Mouse (Mus musculus) kidney, embryonic 16.5 days (tissue): ENCODE measurements around the gene DXBay18. TPM values are rescaled to one million over a fixed set of nuclear protein-coding genes. Genes with fewer than 3 reads are reported as not detected.
"Not testable (repeated sequence)": the region's sequence is repeated elsewhere in the genome, so short reads cannot be mapped to it uniquely, and the experiment has no call there.

Source experiments
- ATAC-seq: fragments of 200-750 bp; cut with Nextera tagmentation; 2 replicates; pipeline ENCODE4 v1.8.0; 2017; ENCODE audit warnings: moderate TSS enrichment; ENCODE audit not compliant: low FRiP score, low TSS enrichment
- H3K27ac ChIP-seq: fragments of 300-500 bp; sonication (generic); 2 replicates; pipeline ENCODE4 v1.5.1; 2014; ENCODE audit warnings: low read length
- H3K27me3 ChIP-seq: fragments of 300-500 bp; sonication (generic); 2 replicates; pipeline ENCODE4 v1.6.1; 2014; ENCODE audit warnings: low read length, control low read depth, mixed read lengths; ENCODE audit not compliant: insufficient read depth
- H3K36me3 ChIP-seq: fragments of 300-500 bp; sonication (generic); 2 replicates; pipeline ENCODE4 v1.6.1; 2014; ENCODE audit warnings: low read length, control low read depth, mixed read lengths; ENCODE audit not compliant: insufficient read depth
- H3K4me1 ChIP-seq: fragments of 300-500 bp; sonication (generic); 2 replicates; pipeline ENCODE4 v1.6.1; 2014; ENCODE audit warnings: low read length, control low read depth, mixed read lengths; ENCODE audit not compliant: insufficient read depth
- H3K4me2 ChIP-seq: fragments of 300-500 bp; sonication (generic); replicated peaks from 2 replicates; pipeline ENCODE4 v1.6.1; 2014; ENCODE audit warnings: low read depth, low read length
- H3K4me3 ChIP-seq: fragments of 300-500 bp; sonication (generic); 2 replicates; pipeline ENCODE4 v1.5.1; 2014; ENCODE audit warnings: mild to moderate bottlenecking, low read length
- H3K9ac ChIP-seq: fragments of 300-500 bp; sonication (generic); replicated peaks from 2 replicates; pipeline ENCODE4 v1.6.1; 2014; ENCODE audit warnings: low read length
- H3K9me3 ChIP-seq: fragments of 300-500 bp; sonication (generic); 2 replicates; pipeline ENCODE4 v1.6.1; 2016; ENCODE audit warnings: low read length, control low read depth
- WGBS: fragments of 180-500 bp; shearing (Covaris S2); extraction: QIAGEN DNeasy Blood & Tissue Kit; methylation state at CpG from one replicate; pipeline ENCODE4 v1.1.7; 2014; 5-methylcytosine and 5-hydroxymethylcytosine counted together
- polyA plus RNA-seq: library from polyadenylated mRNA; unstranded; fragments of >200 nt; fragmentation: Nextera tagmentation; extraction: Ambion mirVana; gene quantifications from 2 replicates; pipeline ENCODE4 v1.2.1, GENCODE M21; 2015

Gene DXBay18
- not detected in 2 replicates for polyA plus RNA-seq

DNA sequence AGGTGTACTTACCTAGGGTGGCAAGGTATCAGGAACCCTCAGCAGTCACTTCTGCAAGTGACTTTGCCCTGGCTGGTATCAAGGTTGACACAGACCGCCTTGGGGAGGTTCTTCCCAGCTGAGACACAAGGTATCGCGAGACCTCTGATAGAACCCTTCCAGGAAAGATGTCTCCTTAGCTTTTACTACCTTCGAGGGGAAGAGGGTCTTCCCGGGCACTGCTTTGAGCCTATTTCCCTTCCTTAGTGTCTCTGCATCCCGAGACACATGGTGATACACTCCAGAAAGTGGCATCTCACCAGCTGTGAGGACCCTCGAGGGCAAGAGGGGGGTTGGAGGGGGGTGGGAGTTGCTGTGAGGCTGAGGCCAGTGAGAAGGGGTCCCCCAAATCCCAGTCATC is at the start of gene DXBay18:
TSS of gene DXBay18 (minus strand) at position 101 of the 400 bp plus-strand sequence.
- ATAC-seq, H3K4me3 ChIP-seq, H3K9ac ChIP-seq, H3K27ac ChIP-seq, H3K27me3 ChIP-seq, H3K4me1 ChIP-seq, H3K9me3 ChIP-seq, H3K36me3 ChIP-seq, H3K4me2 ChIP-seq: not testable (repeated sequence)
- no CpG with 5 or more reads among the region's 7 CpGs for WGBS

DNA sequence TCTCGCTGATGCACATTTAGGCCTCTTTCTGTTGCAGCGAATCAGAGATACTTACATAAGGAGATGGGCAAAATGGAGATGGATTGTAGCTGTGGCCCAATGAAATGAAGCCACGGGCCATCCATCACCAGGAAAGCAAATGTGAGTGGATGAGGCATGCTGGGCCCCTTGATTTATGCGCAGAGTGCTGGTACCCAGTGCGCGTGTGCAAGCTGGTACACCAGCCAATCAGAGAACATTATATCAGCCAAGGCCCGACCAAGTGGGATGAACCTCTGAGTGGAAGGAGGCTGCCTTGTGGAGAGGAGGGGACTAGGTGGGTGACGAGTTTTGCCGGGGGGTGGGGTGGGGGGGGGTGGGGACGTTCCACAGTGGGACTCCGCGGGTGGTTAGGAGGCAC is 42.7 kb upstream of the DXBay18 start, which contains the start of gene Xlr3b:
TSS of gene Xlr3b (plus strand) at position 274 of the 400 bp plus-strand sequence.
- not testable (repeated sequence) for H3K4me2 ChIP-seq, H3K36me3 ChIP-seq, H3K4me1 ChIP-seq, H3K27me3 ChIP-seq, ATAC-seq, H3K4me3 ChIP-seq, H3K27ac ChIP-seq, H3K9ac ChIP-seq, H3K9me3 ChIP-seq
- 81% methylated on average over 12 of the region's 12 CpGs for WGBS

DNA sequence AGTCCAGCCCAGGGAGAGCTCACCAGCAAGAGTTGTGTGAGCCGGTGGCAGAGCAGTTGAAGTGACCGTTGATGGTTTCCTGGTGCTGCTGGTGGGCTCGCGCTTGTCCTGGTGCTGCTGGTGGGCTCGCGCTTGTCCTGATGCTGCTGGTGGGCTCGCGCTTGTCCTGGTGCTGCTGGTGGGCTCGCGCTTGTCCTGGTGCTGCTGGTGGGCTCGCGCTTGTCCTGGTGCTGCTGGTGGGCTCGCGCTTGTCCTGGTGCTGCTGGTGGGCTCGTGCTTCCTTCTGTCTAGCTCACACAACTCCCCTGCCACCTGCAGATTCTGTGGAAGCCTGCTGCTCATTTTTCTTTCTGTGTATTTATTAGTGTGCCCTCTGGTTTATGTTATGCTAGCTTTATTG is 27.6 kb upstream of the DXBay18 start, which contains the start of gene Spin2d:
TSS of gene Spin2d (minus strand) at position 101 of the 400 bp plus-strand sequence.
- H3K4me3 ChIP-seq, H3K36me3 ChIP-seq, H3K27me3 ChIP-seq, H3K9me3 ChIP-seq, ATAC-seq, H3K4me1 ChIP-seq, H3K4me2 ChIP-seq, H3K27ac ChIP-seq, H3K9ac ChIP-seq: not testable (repeated sequence)
- 87% methylated on average over 6 of the region's 15 CpGs for WGBS

DNA sequence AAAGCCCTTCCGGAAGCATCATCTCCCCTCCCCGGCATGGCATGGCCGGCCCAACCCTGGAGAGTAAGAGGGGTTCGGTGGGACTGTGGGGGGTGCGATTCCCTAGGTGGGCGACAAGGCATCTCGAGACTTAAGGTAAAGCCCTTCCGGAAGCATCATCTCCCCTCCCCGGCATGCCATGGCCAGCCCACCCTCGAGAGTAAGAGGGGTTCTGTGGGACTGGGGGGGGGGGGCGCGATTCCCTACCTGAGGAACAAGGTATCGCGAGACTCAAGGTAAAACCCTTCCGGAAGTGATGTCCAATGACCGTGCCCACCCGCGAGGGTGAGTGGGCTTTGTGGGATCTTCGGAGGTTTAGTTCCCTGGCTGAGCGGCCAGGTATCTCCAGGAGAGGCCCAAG is 754 bp downstream of the DXBay18 start, which contains the start of gene Xlr5b:
TSS of gene Xlr5b (plus strand) at position 301 of the 400 bp plus-strand sequence.
- H3K4me1 ChIP-seq, H3K4me3 ChIP-seq, H3K27me3 ChIP-seq, ATAC-seq, H3K4me2 ChIP-seq, H3K27ac ChIP-seq, H3K36me3 ChIP-seq, H3K9ac ChIP-seq, H3K9me3 ChIP-seq: not testable (repeated sequence)
- WGBS: no CpG with 5 or more reads among the region's 20 CpGs

DNA sequence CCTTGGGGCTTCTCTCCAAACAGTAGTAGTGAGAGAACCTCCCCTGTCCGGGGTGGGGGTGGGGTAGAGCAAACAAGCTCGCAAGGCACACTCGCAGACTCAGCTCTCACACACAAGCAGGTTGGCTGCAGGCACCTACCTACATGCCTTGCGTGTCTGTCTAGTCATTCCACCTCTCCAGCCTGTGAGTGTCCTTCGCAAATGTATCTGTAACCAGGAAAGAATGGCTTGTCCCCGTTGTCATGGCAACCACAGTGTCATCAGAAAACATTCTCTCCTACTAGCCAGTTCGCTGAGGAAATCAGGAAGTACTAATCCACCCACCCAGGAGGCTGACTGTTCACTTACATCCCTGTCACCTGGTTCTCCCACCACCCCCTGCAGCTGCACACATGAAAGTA is 6.0 kb downstream of the DXBay18 start:
- H3K4me3 ChIP-seq, H3K4me1 ChIP-seq, H3K36me3 ChIP-seq, ATAC-seq, H3K27me3 ChIP-seq, H3K9ac ChIP-seq, H3K4me2 ChIP-seq, H3K9me3 ChIP-seq, H3K27ac ChIP-seq: not testable (repeated sequence)
- no CpG with 5 or more reads among the region's 7 CpGs for WGBS

DNA sequence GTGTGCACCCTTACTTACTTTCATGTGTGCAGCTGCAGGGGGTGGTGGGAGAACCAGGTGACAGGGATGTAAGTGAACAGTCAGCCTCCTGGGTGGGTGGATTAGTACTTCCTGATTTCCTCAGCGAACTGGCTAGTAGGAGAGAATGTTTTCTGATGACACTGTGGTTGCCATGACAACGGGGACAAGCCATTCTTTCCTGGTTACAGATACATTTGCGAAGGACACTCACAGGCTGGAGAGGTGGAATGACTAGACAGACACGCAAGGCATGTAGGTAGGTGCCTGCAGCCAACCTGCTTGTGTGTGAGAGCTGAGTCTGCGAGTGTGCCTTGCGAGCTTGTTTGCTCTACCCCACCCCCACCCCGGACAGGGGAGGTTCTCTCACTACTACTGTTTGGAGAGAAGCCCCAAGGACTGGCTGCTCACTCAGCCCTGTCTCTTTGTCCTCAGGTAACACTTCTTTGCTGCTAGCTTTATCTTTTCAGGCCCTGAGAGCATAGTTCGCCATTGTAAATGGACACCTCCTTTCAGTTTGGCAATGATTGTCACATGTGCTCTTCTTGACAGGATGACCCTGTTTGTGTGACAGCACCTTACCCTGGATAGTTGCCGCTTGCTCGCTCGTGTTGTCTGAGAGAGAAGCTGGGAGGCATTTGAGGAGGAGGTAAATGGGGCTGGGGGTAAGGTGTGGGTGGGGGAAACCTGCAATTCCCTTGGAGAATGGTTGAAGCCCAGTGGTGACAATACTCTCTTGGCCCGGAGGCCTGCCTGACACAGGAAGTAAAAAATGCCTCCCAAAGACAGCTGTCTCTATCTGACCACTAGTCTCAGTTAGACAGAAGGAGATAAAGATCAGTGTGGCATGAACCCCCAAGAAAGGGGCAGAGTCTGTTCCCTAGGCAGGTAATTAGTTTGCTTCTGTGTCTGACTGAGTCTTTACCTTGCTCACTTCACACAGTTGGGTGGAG is 26.1 kb downstream of the DXBay18 start:
- H3K36me3 ChIP-seq: not testable (repeated sequence)
- 0 out of 2 replicates have a peak, but pooled peaks have one; percentile 57 for ATAC-seq

DNA sequence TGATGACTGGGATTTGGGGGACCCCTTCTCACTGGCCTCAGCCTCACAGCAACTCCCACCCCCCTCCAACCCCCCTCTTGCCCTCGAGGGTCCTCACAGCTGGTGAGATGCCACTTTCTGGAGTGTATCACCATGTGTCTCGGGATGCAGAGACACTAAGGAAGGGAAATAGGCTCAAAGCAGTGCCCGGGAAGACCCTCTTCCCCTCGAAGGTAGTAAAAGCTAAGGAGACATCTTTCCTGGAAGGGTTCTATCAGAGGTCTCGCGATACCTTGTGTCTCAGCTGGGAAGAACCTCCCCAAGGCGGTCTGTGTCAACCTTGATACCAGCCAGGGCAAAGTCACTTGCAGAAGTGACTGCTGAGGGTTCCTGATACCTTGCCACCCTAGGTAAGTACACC is 32.5 kb downstream of the DXBay18 start, which contains the start of gene Gm14685:
TSS of gene Gm14685 (plus strand) at position 301 of the 400 bp plus-strand sequence.
- H3K4me1 ChIP-seq, H3K4me3 ChIP-seq, H3K36me3 ChIP-seq, H3K4me2 ChIP-seq, H3K27ac ChIP-seq, H3K9me3 ChIP-seq, ATAC-seq, H3K27me3 ChIP-seq, H3K9ac ChIP-seq: not testable (repeated sequence)
- WGBS: no CpG with 5 or more reads among the region's 7 CpGs

More for the DNA sequence above, 26.1 kb downstream of the DXBay18 start:
- H3K27me3 ChIP-seq, H3K4me1 ChIP-seq, H3K27ac ChIP-seq, H3K4me3 ChIP-seq, H3K9me3 ChIP-seq, H3K4me2 ChIP-seq, H3K9ac ChIP-seq: not testable (repeated sequence)
- no CpG with 5 or more reads among the region's 12 CpGs for WGBS

DNA sequence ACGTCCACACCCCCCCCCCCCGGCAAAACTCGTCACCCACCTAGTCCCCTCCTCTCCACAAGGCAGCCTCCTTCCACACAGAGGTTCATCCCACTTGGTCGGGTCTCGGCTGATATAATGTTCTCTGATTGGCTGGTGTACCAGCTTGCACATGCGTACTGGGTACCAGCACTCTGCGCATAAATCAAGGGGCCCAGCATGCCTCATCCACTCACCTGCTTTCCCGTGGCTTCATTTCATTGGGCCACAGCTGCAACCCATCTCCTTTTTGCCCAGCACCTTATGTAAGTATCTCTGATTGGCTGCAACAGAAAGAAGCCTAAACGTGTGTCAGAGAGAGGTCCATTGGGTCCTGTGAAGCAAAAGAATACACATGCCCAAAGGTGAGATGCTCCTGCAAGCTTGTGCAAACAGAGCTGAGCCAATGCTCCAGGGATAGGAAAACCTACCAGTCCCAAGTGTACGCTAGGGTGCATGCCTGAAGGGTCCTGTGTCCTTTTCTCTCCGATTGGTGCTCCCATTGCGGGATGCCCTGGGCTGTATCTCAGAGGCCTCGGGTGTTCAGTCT is 52.2 kb downstream of the DXBay18 start, which contains the start of gene Xlr3a:
TSS of gene Xlr3a (minus strand) at position 155 of the 568 bp plus-strand sequence.
- not testable (repeated sequence) for ATAC-seq, H3K27ac ChIP-seq, H3K4me1 ChIP-seq, H3K4me3 ChIP-seq, H3K9me3 ChIP-seq, H3K9ac ChIP-seq, H3K36me3 ChIP-seq, H3K27me3 ChIP-seq, H3K4me2 ChIP-seq
- 76% methylated on average over 12 of the region's 13 CpGs for WGBS
